Mouse (Mus musculus) heart, embryonic 11.5 days (tissue): Measurements from ENCODE around the gene Kdelr1. TPM values are rescaled to one million over a fixed set of nuclear protein-coding genes. Genes with fewer than 3 reads are reported as not detected.
"Not testable (repeated sequence)": the region's sequence is repeated elsewhere in the genome, so short reads cannot be mapped to it uniquely, and the experiment has no call there.

ENCODE experiments used
- ATAC-seq: fragments of 200-750 bp; cut with Nextera tagmentation; replicated peaks from 2 replicates; pipeline ENCODE4 v1.8.0; 2017; ENCODE audit warnings: moderate library complexity; ENCODE audit not compliant: insufficient number of reproducible peaks, low FRiP score, low TSS enrichment
- H3K27ac ChIP-seq: fragments of 300-500 bp; sonication (generic); 2 replicates; pipeline ENCODE4 v1.5.1; 2014; ENCODE audit warnings: mild to moderate bottlenecking, low read depth, low read length
- H3K27me3 ChIP-seq: fragments of 300-500 bp; sonication (generic); 2 replicates; pipeline ENCODE4 v1.6.1; 2014; ENCODE audit warnings: mild to moderate bottlenecking, low read length, mixed read lengths; ENCODE audit not compliant: control insufficient read depth, insufficient read depth
- H3K36me3 ChIP-seq: fragments of 300-500 bp; sonication (generic); 2 replicates; pipeline ENCODE4 v1.6.1; 2014; ENCODE audit warnings: mild to moderate bottlenecking, low read length, moderate library complexity, mixed read lengths; ENCODE audit not compliant: control insufficient read depth, insufficient read depth
- H3K4me1 ChIP-seq: fragments of 300-500 bp; sonication (generic); 2 replicates; pipeline ENCODE4 v1.6.1; 2014; ENCODE audit warnings: low read length; ENCODE audit not compliant: control insufficient read depth, insufficient read depth
- H3K4me2 ChIP-seq: fragments of 300-500 bp; sonication (generic); 2 replicates; pipeline ENCODE4 v1.6.1; 2014; ENCODE audit warnings: mild to moderate bottlenecking, moderate library complexity
- H3K4me3 ChIP-seq: fragments of 300-500 bp; sonication (generic); 2 replicates; pipeline ENCODE4 v1.5.1; 2014; ENCODE audit warnings: low read depth, low read length
- H3K9ac ChIP-seq: fragments of 300-500 bp; sonication (generic); 2 replicates; pipeline ENCODE4 v1.6.1; 2014; ENCODE audit warnings: mild to moderate bottlenecking, low read depth, low read length, moderate library complexity
- H3K9me3 ChIP-seq: fragments of 300-500 bp; sonication (generic); replicated peaks from 2 replicates; pipeline ENCODE4 v1.6.1; 2016; ENCODE audit warnings: low read length; ENCODE audit not compliant: control insufficient read depth
- WGBS: fragments of 180-500 bp; shearing (Covaris S2); extraction: QIAGEN DNeasy Blood & Tissue Kit; methylation state at CpG from one replicate; pipeline ENCODE4 v1.1.7; 2014; ENCODE audit not compliant: insufficient replicate concordance; 5-methylcytosine and 5-hydroxymethylcytosine counted together
- polyA plus RNA-seq: library from polyadenylated mRNA; unstranded; fragments of >200 nt; fragmentation: Nextera tagmentation; extraction: Ambion mirVana; gene quantifications from 2 replicates; pipeline ENCODE4 v1.2.1, GENCODE M21; 2014

Gene Kdelr1
- polyA plus RNA-seq, 1 experiment from 2014 or later, result 115 TPM

DNA sequence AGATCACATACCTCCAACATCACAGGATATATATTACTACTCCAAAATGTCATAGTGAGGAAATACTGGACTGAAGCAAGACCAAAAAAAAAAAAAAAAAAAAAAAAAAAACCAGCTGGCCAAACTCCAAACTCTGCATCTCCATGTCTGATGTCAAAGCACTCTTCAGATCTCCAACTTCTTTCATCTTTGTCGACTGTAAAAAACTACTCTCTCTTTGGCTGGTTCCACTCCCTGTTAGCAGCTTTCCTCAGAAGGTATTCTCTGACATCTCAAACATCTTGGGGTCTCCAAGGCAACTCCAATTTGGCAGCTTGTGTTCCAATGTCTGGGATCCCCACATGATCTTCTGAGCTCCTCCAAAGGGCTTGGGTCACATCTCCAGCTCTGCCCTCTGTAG is 5.7 kb downstream of the Kdelr1 start, which contains the start of gene Grin2d:
Gene Grin2d, minus strand, starts transcription at position 101 of the 400 bp plus-strand sequence.
- H3K9ac ChIP-seq, H3K4me2 ChIP-seq, H3K27me3 ChIP-seq, ATAC-seq, H3K9me3 ChIP-seq, H3K27ac ChIP-seq, H3K4me3 ChIP-seq: not testable (repeated sequence)
- Histone ChIP-seq H3K36me3 (peaks cover 63% of the 10 kb centered on the region), H3K4me1 (peaks cover 16% of the 10 kb centered on the region)
- 89% methylated on average over 1 of the region's 1 CpGs for WGBS

DNA sequence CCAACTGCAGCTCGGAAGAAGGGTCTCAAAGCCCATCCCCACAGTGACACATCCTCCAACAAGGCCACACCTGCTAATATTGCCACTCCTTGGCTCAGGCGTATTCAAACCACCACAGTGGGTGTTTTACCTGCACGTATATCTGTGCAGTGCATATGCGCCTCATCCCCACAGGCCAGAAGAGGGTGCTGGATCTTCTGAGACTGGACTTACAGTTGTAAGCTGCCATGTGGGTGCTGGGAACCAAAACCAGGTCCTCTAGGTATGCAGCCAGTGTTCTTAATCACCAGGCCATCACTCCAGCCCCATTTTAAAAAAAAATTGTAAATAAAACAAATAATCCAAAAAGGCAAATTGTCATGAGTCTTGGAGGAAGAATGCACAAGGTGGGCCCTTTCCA is 8.0 kb downstream of the Kdelr1 start:
- no peak for ATAC-seq
- Histone ChIP-seq H3K4me2 (no peak overlapping the region), H3K4me1 (no peaks in the 10 kb centered on the region), H3K27ac (no peak overlapping the region), H3K27me3 (no peaks in the 10 kb centered on the region), H3K9me3 (no peaks in the 10 kb centered on the region), H3K9ac (no peak overlapping the region), H3K4me3 (no peak overlapping the region), H3K36me3 (peaks cover 75% of the 10 kb centered on the region)
- 96% methylated on average over 4 of the region's 4 CpGs for WGBS

DNA sequence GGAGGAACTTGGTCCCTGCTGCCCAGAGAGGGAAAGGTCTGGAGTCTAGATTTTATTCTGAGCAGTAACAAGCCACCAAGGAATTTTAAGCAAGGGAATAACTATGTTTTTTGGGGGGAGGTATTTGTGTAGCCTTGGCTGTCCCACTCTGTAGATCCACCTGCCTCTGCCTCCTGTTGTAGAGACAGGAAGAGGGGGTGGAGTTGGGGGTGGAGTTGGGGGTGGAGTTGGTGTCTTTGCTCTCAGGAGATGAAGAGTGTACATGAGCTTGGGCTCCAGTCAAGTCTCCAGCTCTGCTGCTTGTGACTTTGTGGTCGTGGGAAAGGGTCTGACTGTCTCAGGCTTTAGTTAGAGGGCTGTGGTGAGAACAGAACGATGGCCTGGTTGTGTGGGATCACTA is 8.4 kb downstream of the Kdelr1 start:
- 95% methylated on average over 2 of the region's 2 CpGs for WGBS
- ATAC-seq, result no peak
- no peak overlapping the region for H3K9ac ChIP-seq
- peaks cover 70% of the 10 kb centered on the region for H3K36me3 ChIP-seq
- H3K4me3 ChIP-seq, result no peak overlapping the region
- H3K4me2 ChIP-seq, result no peak overlapping the region
- no peak overlapping the region for H3K27ac ChIP-seq
- no peaks in the 10 kb centered on the region for H3K4me1 ChIP-seq
- H3K27me3 ChIP-seq, result no peaks in the 10 kb centered on the region
- no peaks in the 10 kb centered on the region for H3K9me3 ChIP-seq

DNA sequence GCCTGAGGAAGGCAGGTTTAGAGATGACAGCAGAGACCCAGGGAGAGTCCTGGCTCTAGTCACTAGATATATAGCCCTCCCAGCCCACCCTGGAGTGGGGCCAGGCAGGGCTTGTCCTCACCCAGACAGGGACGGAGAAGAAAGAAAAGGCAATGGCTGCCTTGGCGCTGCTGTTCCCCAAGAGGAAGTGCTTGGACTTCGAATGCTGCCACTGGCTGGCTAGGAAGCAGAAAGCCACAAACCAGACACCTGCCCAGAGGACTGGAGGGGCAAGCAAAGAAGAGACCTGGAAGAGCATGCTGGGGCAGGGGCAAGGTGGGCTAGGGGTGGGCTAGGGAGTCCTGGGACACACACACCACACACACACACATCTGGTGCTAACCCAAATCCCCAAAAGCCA is 14.7 kb downstream of the Kdelr1 start:
- no peaks in the 10 kb centered on the region for H3K9me3 ChIP-seq
- H3K27ac ChIP-seq, result no peak overlapping the region
- no peaks in the 10 kb centered on the region for H3K27me3 ChIP-seq
- ATAC-seq, result no peak
- 38% methylated on average over 3 of the region's 3 CpGs for WGBS
- H3K4me3 ChIP-seq, result no peak overlapping the region
- no peaks in the 10 kb centered on the region for H3K4me1 ChIP-seq
- no peak overlapping the region for H3K4me2 ChIP-seq
- no peak overlapping the region for H3K9ac ChIP-seq
- H3K36me3 ChIP-seq, result peaks cover 25% of the 10 kb centered on the region

DNA sequence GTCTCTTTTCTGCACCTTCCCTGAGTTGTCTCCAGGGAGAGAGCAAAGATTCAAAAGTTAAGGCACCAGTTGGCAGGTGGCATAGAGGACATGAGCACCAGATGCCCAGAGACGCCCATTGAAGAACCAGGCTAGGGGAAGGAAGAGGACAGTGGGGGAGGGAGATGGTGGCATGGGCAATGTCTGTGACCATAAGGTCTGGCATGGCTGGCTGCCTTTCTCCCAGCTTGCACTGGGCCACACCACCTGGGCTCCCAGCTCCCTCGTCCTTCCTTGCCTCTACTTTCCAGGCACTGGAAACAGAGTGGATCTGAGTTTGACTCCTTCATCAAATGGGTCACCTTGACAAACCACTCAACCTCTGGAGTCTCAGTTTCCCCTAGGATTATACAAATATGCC is 20.1 kb downstream of the Kdelr1 start:
- WGBS, result 68% methylated on average over 2 of the region's 2 CpGs
- H3K9me3 ChIP-seq, result no peaks in the 10 kb centered on the region
- H3K4me3 ChIP-seq, result no peak overlapping the region
- no peaks in the 10 kb centered on the region for H3K27me3 ChIP-seq
- no peak overlapping the region for H3K27ac ChIP-seq
- H3K4me1 ChIP-seq, result no peaks in the 10 kb centered on the region
- no peaks in the 10 kb centered on the region for H3K36me3 ChIP-seq
- H3K9ac ChIP-seq, result no peak overlapping the region
- H3K4me2 ChIP-seq, result no peak overlapping the region
- no peak for ATAC-seq

DNA sequence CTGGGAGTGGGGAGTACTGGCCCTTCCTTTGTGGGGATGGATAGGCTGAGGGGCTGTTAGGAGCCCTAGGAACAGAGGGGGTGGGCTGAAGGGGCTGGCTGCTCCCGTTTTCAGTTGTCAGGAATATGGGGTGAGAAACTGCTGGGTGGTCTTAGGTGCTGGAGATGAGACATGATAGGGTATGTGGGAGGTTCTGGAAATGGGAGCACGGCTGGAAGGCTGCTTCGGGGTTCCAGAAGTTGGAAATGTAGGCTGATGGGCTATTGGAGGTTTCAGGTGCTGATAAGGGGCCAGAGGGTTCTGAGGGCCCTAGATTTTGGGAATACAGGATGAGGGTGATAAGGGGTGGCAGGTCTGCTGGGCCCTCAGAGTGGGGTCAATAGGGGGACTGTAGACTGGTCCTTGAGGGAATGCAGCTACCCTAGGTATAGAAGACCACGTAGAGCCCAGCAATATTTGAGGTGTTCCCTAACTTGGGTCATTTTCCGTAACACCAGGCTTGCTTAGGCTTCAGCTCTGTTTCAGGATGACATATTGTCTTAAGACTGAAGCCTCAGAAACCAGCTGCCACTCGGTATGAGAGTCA is 23.5 kb downstream of the Kdelr1 start:
- peak overlapping the region; percentile 62; the same call in 1 of the 2 replicates for H3K4me3 ChIP-seq
- no peaks in the 10 kb centered on the region for H3K9me3 ChIP-seq
- H3K27ac ChIP-seq, result no peak overlapping the region
- no peak for ATAC-seq
- H3K36me3 ChIP-seq, result no peaks in the 10 kb centered on the region
- no peaks in the 10 kb centered on the region for H3K27me3 ChIP-seq
- H3K4me1 ChIP-seq, result no peaks in the 10 kb centered on the region; the same call in 1 of the 2 replicates
- 0 out of 2 replicates have a peak overlapping the region, but pooled peaks have one; percentile 18 for H3K9ac ChIP-seq
- H3K4me2 ChIP-seq, result peak overlapping the region; percentile 95
- 75% methylated on average over 6 of the region's 6 CpGs for WGBS

DNA sequence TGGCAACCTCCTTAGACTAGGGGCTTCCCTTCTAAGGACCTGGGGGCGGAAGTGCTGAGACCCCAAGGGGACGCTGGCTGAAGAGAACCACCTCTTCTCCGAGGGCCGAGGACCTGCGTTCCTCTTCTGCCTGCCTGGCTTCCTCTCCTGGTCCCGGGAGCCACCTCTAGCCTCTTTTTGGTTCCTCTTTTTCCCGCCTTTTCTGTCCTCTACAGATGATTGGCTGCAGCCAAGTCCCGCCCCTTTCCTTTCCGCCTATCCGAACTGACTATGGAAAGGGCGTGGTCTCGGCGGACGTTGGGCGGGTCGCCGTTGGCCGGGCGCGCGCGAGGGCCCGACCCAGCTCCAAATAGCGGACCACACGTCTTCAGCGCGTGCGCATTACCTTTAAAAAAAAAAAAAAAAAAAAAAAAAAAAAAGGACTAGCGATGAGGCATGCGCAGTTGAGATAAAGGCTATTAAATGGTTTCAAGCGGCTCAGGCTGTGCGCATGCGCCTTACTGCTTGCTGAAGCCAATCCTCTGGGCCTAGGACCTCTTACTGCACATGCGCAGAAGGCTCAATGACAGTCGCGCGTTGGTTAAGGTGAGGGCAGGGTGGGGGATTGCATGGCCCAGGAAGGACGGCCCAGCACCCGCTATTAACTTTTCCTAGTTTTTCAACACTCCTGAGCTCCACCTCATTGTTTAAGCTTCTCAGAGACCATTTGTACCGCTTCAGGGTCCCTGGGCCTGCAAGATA is 24.1 kb downstream of the Kdelr1 start, which contains the start of the genes Syngr4 and Tmem143:
Gene Syngr4, minus strand, starts transcription at position 198 of the 741 bp plus-strand sequence.
Gene Tmem143, plus strand, starts transcription at position 425 of the 741 bp plus-strand sequence.
- peak within 1 kb of the TSS; percentile 66 for H3K27ac ChIP-seq
- no peaks in the 10 kb centered on the region for H3K9me3 ChIP-seq
- no peaks in the 10 kb centered on the region for H3K36me3 ChIP-seq
- no peaks in the 10 kb centered on the region; the same call in 1 of the 2 replicates for H3K4me1 ChIP-seq
- ATAC-seq, result peak; percentile 86
- no peaks in the 10 kb centered on the region for H3K27me3 ChIP-seq
- peak within 1 kb of the TSS; percentile 95 for H3K4me2 ChIP-seq
- peak within 1 kb of the TSS; percentile 62 for H3K4me3 ChIP-seq
- H3K9ac ChIP-seq, result peak within 1 kb of the TSS; percentile 85
- WGBS, result 1% methylated on average over 40 of the region's 40 CpGs

DNA sequence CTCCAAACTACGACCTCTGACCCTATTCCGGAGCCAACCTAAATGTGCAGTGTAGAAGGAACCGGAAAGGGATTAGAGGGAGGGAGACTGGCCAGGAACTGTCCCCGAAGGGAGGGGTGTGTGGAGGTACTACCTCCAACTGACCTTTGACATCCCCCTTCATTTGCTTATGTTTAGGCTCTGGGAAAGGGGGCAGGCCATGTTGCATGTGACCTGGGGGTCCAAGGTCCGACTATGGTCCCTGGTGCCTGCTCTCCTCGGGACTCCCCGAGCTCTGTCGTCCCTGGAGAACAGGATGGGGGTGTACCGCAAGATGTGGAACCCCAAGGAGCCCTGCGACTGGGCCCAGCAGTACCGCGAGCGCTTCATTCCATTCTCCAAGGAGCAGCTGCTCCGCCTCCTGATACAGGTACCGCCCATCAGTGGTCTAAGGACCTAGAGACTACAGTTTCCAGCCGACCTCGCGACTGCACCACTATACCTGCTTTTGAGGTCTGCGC is 24.7 kb downstream of the Kdelr1 start:
- ATAC-seq, result peak; percentile 32; the same call in 1 of the 2 replicates
- no peaks in the 10 kb centered on the region for H3K27me3 ChIP-seq
- peak overlapping the region; percentile 62 for H3K4me3 ChIP-seq
- no peaks in the 10 kb centered on the region for H3K36me3 ChIP-seq
- H3K27ac ChIP-seq, result peak overlapping the region; percentile 66
- H3K4me2 ChIP-seq, result peak overlapping the region; percentile 95
- no peaks in the 10 kb centered on the region for H3K9me3 ChIP-seq
- WGBS, result 1% methylated on average over 19 of the region's 19 CpGs
- peak overlapping the region; percentile 85 for H3K9ac ChIP-seq
- H3K4me1 ChIP-seq, result no peaks in the 10 kb centered on the region; the same call in 1 of the 2 replicates
